Mouse (Mus musculus): ENCODE results near the gene Pctp. TPM values are rescaled to one million over a fixed set of nuclear protein-coding genes. Genes with fewer than 3 reads are reported as not detected.
A peak's percentile ranks its signal among the peaks of the same experiment; 100 is the strongest.

Pctp gene
- polyA plus RNA-seq, 1 experiment from 2014 or later = 21.4 TPM

DNA sequence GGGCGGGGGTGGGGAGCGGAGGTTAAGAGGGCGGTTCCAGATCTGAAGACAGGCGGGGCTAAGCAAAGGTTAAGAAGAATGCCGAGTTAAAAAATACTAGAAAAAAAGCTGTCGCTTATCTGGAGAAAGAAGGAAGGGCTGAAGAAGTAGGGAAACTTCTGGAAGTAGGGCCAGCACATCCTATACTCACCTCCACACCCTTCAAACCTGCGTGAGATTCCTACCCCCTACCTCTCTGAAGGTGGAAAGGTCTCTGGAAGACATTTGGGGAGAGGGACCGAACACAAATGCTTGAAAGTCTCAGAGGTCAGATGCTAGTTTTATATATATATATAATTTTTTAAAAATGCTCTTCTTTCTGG, 274 bp upstream of the Pctp start:
- no peak for DNase-seq (ENCODE audit: extremely low spot score, low spot score)
- WGBS = 12% methylated on average over 8 of the region's 8 CpGs
- Histone ChIP-seq H3K9me3 (no peaks in the 10 kb centered on the region), H3K4me1 (peaks cover 14% of the 10 kb centered on the region), H3K4me3 (peak overlapping the region; percentile 68), H3K27me3 (ENCODE audit: poor library complexity, severe bottlenecking) (peaks cover 3% of the 10 kb centered on the region; the same call in 1 of the 2 replicates), H3K36me3 (replicated peaks) (no peaks in the 10 kb centered on the region), H3K27ac (peak overlapping the region; percentile 88)

DNA sequence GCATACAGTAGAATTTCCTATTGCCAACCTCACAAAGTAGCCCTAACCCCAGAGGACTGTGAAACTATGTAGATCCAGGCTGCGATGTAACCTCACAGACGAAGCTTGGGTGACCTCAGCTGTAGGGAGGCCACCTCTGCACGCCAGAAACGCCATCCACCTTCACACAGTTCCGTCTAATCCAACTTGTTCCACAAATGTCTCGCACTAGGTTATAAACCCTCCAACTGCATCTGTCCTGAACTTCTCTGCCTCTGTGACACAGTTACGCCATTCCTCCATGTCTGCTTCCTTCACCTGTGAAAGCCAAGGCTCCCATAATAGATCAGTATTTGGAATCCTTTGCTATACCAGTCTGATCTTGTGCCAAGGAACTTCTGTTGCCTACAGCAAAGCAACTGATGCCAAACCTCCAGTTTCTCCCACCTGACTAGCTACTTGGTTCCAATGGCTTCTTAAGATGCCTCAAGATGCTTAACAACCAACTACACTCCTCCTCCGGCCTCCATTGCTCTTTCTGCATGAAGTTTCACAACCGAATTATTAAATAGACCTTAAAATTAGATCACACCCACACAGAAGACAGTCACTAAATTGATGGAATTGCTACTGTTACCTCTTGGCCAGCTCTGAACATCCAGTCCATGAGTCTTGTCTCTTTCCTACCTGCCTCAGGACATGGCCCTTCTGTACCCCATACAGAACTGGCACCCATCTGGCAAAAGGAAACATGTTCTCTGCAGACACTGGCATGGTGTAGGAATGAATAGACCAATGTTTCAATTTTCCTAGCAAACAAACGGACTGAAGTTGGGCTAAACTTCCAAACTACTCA, 1.1 kb downstream of the Pctp start:
- no peak for DNase-seq (ENCODE audit: extremely low spot score, low spot score)
- Histone ChIP-seq H3K27ac (no peak overlapping the region), H3K9me3 (no peaks in the 10 kb centered on the region), H3K4me1 (peaks cover 14% of the 10 kb centered on the region), H3K27me3 (ENCODE audit: poor library complexity, severe bottlenecking) (no peaks in the 10 kb centered on the region), H3K36me3 (replicated peaks) (no peaks in the 10 kb centered on the region), H3K4me3 (peak overlapping the region; percentile 68)
- 90% methylated on average over 10 of the region's 10 CpGs for WGBS

DNA sequence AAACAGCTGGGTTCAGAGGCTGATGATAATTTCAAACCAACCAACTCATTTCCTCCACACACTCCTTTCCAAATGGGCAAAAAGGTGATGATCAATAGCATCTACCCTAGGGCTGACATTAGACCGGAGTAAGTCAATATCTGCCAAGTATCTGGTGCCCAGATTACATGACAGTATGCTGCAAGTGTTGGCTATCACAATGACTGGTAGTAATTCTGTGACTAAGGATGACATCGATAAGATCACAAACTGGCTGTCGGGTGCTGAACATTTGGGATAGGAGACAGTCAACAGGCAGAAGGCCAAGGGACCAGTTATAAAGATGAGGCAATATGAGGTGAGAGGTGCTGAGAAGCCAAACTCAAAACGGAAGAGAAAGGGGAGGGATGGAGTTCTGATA, 2.0 kb downstream of the Pctp start:
- Histone ChIP-seq H3K9me3 (no peaks in the 10 kb centered on the region), H3K36me3 (replicated peaks) (no peaks in the 10 kb centered on the region), H3K27me3 (ENCODE audit: poor library complexity, severe bottlenecking) (no peaks in the 10 kb centered on the region), H3K4me1 (peaks cover 14% of the 10 kb centered on the region), H3K4me3 (no peak overlapping the region), H3K27ac (no peak overlapping the region)
- WGBS = 91% methylated on average over 4 of the region's 4 CpGs
- no peak for DNase-seq (ENCODE audit: extremely low spot score, low spot score)

DNA sequence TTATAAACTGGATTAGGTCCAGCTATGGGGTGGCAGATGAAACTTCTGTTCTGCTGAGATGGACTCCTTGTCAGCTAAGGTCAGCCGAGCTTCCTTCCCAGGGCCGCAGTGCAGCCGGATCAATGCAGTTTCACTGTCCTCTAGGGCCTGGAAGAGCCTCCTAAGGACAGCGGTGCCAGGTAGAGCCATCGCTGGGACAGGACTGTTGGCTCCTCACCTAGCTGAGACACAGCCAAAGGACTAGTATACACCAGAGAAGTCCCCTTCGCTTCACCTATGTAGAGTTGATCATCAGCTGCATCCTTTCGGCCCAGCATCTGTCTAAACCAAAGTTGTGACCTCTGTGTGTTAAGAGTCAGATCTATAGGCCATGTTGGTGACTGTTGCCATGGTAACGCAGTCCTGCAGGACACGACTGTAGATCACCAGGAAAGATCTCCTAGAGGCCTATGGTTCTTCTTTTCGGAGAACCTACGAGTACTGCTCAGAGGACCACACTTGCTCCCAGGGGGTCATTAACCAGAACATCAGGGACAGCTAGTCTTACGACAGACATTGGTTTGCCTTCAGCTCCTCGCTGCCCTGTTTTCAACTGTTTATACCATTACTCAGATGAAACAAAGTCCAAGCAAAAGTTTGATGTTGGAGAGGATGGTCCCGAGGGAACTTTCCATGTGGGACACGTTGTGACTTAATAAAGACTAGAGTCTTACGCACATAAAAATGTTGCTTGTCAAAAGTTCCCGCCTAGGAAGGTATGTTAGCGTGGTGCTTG, 3.5 kb downstream of the Pctp start:
- Histone ChIP-seq H3K4me3 (no peak overlapping the region), H3K9me3 (no peaks in the 10 kb centered on the region), H3K4me1 (peaks cover 14% of the 10 kb centered on the region), H3K36me3 (replicated peaks) (no peaks in the 10 kb centered on the region), H3K27me3 (ENCODE audit: poor library complexity, severe bottlenecking) (no peaks in the 10 kb centered on the region), H3K27ac (no peak overlapping the region)
- 93% methylated on average over 18 of the region's 18 CpGs for WGBS
- DNase-seq (ENCODE audit: extremely low spot score, low spot score) = no peak

GRCm38 (mm10) chr11:89996856-89997255, 5.8 kb downstream of the Pctp start:
- no peak for DNase-seq (ENCODE audit: extremely low spot score, low spot score)
- Histone ChIP-seq H3K4me3 (no peak overlapping the region), H3K36me3 (replicated peaks) (no peaks in the 10 kb centered on the region), H3K27ac (no peak overlapping the region), H3K4me1 (peaks cover 2% of the 10 kb centered on the region), H3K9me3 (no peaks in the 10 kb centered on the region), H3K27me3 (ENCODE audit: poor library complexity, severe bottlenecking) (no peaks in the 10 kb centered on the region)
- WGBS = 91% methylated on average over 7 of the region's 7 CpGs

- Histone ChIP-seq H3K4me1 (no peaks in the 10 kb centered on the region), H3K27me3 (ENCODE audit: poor library complexity, severe bottlenecking) (no peaks in the 10 kb centered on the region), H3K4me3 (no peak overlapping the region), H3K27ac (no peak overlapping the region), H3K9me3 (no peaks in the 10 kb centered on the region), H3K36me3 (replicated peaks) (no peaks in the 10 kb centered on the region)
- DNase-seq (ENCODE audit: extremely low spot score, low spot score) = no peak
- 88% methylated on average over 4 of the region's 4 CpGs for WGBS
These were observed 6.3 kb downstream of the Pctp start for GRCm38 (mm10) chr11:89996406-89996805.

- no peaks in the 10 kb centered on the region for H3K4me1 ChIP-seq
- H3K36me3 ChIP-seq (replicated peaks) = no peaks in the 10 kb centered on the region
- H3K27ac ChIP-seq = no peak overlapping the region
- no peaks in the 10 kb centered on the region for H3K9me3 ChIP-seq
- no peak for DNase-seq (ENCODE audit: extremely low spot score, low spot score)
- 92% methylated on average over 5 of the region's 5 CpGs for WGBS
- H3K27me3 ChIP-seq (ENCODE audit: poor library complexity, severe bottlenecking) = no peaks in the 10 kb centered on the region
- no peak overlapping the region for H3K4me3 ChIP-seq
These were observed 7.1 kb downstream of the Pctp start for GRCm38 (mm10) chr11:89995596-89995995.

DNA sequence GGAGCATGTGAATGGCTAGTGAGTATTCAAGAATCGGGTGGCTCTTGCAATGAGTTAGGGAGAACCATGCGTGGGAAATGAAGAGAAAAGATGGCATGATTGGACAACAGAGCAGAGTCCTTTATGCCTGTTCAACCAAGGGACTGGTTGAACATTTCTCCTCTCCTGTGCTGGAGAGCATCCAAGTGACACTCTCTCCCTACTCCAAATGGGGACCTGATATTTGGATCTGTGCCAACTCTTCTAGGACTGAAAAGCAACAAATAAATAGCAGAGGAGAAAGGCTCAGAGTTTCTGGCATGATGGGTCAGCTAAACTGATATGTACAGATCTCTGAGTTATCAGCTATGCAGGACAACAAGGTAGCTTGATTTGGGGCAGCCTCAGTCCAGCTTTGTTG, 8.0 kb downstream of the Pctp start:
- WGBS = 92% methylated on average over 2 of the region's 2 CpGs
- no peaks in the 10 kb centered on the region for H3K36me3 ChIP-seq (replicated peaks)

DNA sequence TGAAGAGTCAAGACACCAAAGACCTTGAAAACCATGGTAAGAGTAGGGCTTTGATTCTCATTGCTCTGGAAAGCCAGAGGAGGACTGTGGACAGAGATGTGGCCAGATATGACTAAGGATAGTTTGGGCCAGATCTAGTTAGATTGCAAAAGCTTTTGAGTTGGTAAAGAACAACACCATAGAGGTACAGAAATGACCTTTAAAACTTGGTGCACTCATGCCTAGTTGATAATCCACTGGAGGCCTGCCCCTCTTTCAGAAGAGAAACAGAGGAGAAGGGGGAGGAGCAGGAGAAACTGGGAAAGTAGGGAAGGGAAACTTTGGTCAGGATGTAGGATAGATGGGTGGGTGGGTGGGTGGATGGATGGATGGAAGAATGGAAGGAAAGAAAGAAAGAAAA, 11.0 kb downstream of the Pctp start:
- H3K9me3 ChIP-seq = no peaks in the 10 kb centered on the region
- no peaks in the 10 kb centered on the region for H3K36me3 ChIP-seq (replicated peaks)
- H3K27me3 ChIP-seq (ENCODE audit: poor library complexity, severe bottlenecking) = peaks cover 11% of the 10 kb centered on the region; the same call in 1 of the 2 replicates
- DNase-seq (ENCODE audit: extremely low spot score, low spot score) = no peak
- no peak overlapping the region for H3K4me3 ChIP-seq
- 0 out of 2 replicates have a peak, but pooled peaks cover 4% of the 10 kb centered on the region for H3K4me1 ChIP-seq
- H3K27ac ChIP-seq = no peak overlapping the region

More for the DNA sequence above, 8.0 kb downstream of the Pctp start:
- Histone ChIP-seq H3K4me1 (no peaks in the 10 kb centered on the region), H3K4me3 (no peak overlapping the region), H3K27me3 (ENCODE audit: poor library complexity, severe bottlenecking) (no peaks in the 10 kb centered on the region), H3K27ac (no peak overlapping the region), H3K9me3 (no peaks in the 10 kb centered on the region)
- DNase-seq (ENCODE audit: extremely low spot score, low spot score) = no peak

GRCm38 (mm10) chr11:89988936-89989589, 13.6 kb downstream of the Pctp start:
- Histone ChIP-seq H3K4me1 (peaks cover 16% of the 10 kb centered on the region), H3K27me3 (ENCODE audit: poor library complexity, severe bottlenecking) (peaks cover 22% of the 10 kb centered on the region; the same call in 1 of the 2 replicates), H3K9me3 (no peaks in the 10 kb centered on the region), H3K4me3 (no peak overlapping the region), H3K27ac (peak overlapping the region; percentile 31; the same call in 1 of the 2 replicates), H3K36me3 (replicated peaks) (no peaks in the 10 kb centered on the region)
- 31% methylated on average over 8 of the region's 8 CpGs for WGBS
- DNase-seq (ENCODE audit: extremely low spot score, low spot score) = peak; percentile 73

- Histone ChIP-seq H3K4me1 (peaks cover 16% of the 10 kb centered on the region), H3K4me3 (no peak overlapping the region), H3K36me3 (replicated peaks) (no peaks in the 10 kb centered on the region), H3K9me3 (no peaks in the 10 kb centered on the region), H3K27ac (no peak overlapping the region), H3K27me3 (ENCODE audit: poor library complexity, severe bottlenecking) (peaks cover 26% of the 10 kb centered on the region; the same call in 1 of the 2 replicates)
- no peak for DNase-seq (ENCODE audit: extremely low spot score, low spot score)
- 90% methylated on average over 8 of the region's 8 CpGs for WGBS
These were observed 16.2 kb downstream of the Pctp start for GRCm38 (mm10) chr11:89986516-89986915.

- H3K4me1 ChIP-seq = peaks cover 16% of the 10 kb centered on the region
- no peak overlapping the region for H3K27ac ChIP-seq
These were observed 17.2 kb downstream of the Pctp start for GRCm38 (mm10) chr11:89985200-89986187.

More at GRCm38 (mm10) chr11:89985200-89986187, 17.2 kb downstream of the Pctp start:
- DNase-seq (ENCODE audit: extremely low spot score, low spot score) = no peak
- peaks cover 26% of the 10 kb centered on the region; the same call in 1 of the 2 replicates for H3K27me3 ChIP-seq (ENCODE audit: poor library complexity, severe bottlenecking)
- WGBS = 42% methylated on average over 10 of the region's 10 CpGs
- H3K9me3 ChIP-seq = no peaks in the 10 kb centered on the region
- H3K4me3 ChIP-seq = no peak overlapping the region
- no peaks in the 10 kb centered on the region for H3K36me3 ChIP-seq (replicated peaks)

Data from forebrain, embryonic 10.5 days (tissue).